Mouse (Mus musculus): ENCODE measurements around the gene Pilra. TPM values are rescaled to one million over a fixed set of nuclear protein-coding genes. Genes with fewer than 3 reads are reported as not detected.

Pilra gene
- polyA plus RNA-seq, 3 experiments from 2014 or later = 0.19 to 0.79 TPM; not detected in 1

DNA sequence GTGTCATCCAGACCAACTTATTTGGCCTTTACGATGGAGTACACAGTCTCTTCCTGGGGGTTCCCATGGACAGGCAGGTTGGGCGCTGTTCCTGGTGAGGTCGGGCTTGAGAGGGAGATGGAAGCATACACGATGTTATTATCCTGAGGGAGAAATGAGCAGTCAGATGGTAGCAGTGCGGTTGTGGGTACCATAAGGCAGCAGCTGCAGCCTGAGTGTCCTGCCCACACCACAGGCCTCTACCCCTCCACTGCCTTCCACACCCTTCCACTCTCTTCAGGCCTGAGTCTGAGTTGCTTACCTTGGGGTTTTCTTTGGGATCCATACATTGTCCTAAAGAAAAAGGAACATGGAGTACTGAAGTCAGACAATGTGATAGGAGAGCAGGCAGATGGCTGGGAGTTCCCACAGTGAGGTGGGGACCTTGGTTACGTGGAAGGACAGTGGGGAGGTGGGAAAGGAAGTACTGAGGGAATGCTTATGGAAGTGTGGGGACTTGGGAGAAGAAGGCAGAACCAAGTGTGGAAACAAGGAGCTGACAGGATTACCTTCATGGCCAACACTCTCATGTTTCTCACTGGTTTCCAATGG is 12.5 kb downstream of the Pilra start:
- ATAC-seq = no peak

- no peak for ATAC-seq
Measured at GRCm38 (mm10) chr5:137822602-137823001, 13.5 kb downstream of the Pilra start.

- ATAC-seq = no peak
Measured at GRCm38 (mm10) chr5:137822126-137822525, 14.0 kb downstream of the Pilra start.

DNA sequence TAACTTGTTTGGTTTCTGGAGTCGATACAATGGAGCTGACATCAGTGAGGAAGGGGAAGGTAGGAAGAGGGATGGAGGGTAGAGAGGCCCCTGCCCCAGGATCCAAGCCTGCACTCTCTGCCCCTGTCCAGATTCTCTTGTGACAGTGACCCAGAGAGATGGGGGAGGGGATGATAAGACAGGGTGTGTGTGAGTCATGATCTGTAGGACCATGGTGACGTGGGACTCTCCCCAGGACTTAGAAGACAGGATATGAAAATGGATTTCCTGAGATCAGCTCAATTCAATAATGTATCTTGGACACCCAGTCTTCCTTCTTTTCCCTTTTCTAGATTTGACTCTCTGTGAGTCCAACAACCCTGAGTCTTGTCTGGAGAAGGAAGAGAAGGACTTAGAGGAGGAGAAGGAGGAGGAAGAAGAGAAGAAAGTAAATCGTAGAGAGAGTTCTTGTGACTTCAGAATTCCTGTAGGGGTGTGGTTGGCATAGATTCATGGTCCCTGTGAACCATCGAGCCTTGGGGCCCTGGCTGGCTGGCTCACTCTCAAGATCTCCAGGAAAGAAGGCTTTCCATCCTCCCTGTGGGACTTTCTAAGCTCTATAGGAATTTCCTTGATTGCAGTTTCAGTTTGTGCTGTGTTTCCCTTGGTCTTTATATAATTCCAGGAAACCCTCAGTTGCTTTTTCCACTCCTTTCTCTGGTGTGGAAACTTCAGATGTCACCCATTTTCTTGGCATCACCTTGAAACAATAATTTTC is 18.4 kb downstream of the Pilra start:
- ATAC-seq = no peak

GRCm38 (mm10) chr5:137808316-137808715 is 27.8 kb downstream of the Pilra start:
- no peak for ATAC-seq

DNA sequence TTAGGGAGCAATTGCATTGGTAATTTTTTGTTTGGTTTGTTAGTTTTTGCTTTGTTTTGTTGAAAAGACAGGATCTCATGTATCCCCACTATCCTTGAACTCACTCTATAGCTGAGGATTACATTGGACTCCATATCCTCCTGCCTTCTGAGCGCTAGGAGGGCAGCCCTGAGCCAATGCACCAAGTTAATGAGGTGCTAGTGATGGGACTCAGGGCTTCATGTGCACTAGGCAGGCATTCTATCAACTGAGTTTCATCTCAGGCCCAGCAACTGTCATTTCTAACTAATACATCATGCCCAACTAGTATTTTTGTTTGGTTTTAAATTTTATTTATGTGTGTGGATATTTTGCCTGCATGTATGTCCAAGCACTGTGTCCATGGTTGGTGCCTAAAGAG is 29.9 kb downstream of the Pilra start:
- no peak for ATAC-seq

- no peak for ATAC-seq
Measured at GRCm38 (mm10) chr5:137800917-137801316, 35.2 kb downstream of the Pilra start.

DNA sequence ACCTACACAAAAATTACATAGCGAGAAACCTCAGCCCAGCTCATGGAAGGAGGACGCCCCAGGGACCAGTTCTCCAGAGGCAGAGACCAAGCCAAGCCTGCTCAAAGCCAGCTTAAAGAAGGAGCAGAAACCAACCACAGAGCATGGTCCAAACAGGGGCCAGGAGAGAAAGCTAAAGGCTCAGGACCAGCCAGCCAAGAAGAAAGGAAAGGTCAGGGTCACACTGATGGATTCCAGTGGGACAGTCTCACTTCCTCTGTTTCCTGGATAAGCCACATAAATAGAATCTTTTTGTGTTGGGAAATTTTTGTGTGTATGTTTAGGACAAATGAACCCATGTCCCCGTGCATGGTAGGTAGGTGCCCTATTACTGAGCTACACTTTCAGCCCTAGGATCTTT is 39.5 kb downstream of the Pilra start:
- ATAC-seq = no peak

GRCm38 (mm10) chr5:137791553-137791952 is 44.5 kb downstream of the Pilra start:
- ATAC-seq = no peak

DNA sequence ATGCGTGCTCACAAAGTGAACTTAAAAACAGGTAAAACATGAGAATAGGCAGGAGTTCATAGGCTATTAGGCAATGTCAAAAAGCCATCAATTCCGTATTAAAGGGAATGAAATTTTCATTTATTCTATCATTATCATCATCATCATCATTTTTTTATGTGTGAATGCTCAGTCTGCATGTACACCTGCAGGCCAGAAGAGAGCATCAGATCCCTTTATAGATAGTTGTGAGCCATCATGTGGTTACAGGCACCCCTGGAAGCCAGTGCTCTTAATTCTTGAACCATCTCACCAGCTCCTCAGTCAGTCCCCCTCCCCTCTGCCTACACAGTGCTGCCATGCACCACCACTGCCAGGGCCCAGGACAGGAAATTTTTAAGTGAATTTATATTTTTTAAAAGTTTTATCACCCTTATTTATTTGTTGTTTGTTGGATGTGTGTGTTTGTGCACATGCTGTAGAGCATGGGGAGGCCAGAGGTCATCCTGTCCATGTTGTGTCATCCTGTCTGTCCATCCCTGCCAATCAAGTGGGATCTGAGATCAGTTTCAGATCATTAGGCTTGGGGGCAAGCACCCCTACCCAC is 47.0 kb downstream of the Pilra start:
- no peak for ATAC-seq

DNA sequence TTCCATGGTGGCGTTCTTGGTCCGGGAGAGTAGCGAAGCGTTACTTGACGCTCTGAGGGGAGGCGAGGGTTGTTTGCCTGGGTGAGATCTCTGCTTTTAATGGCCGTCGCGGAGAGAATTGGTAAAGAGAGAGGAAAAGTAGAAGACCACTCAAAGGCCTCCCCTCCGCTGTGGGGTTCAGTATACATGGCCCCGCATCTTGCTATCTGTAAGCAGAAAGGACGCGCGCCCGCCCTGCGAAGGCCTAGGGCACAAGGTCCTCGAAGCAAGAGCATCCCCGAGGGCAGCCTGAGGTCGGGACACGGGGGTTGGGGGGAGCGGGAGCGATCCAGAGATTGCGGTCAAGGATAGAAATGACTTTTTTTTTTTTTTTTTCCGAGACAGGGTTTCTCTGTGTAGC is 47.9 kb downstream of the Pilra start:
- no peak for ATAC-seq

DNA sequence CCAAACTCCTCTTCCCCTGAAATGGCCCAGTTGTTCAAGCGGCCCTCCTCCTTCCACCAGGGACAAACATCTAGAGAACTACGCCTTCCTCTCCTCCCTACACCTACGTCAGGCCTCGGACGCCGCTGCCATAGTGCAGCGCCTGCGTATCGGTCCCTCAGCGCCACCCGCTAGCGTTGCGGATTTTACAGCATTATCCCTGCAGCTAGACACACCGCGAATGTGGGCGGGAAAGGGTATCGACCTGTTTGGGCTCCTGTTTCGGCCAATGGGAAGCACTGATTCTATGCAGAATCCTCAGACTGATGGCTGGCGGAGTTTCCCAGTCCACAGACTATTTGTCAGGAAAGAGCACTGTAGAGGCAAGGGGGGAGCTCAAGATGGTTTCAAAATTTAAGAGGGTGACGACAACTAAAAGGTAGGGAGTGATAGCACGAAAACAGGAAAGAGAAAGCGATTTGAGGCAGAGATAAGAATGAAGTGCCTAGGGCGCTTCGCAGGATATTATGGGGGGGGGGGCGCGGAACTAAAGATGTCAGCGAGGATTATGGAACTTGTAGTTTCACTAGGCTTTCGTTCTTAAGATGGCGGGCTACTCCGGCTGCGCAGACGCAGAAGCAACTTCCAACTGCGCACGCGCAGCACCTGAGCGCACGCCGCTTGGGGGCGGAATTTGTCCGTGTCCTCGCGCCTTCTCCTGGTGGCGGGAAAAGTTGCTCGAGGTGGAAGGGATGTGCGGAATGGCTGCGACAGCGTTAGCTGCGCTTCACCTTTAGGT is 48.7 kb downstream of the Pilra start, which contains the start of the genes Mepce and Zcwpw1:
Gene Mepce, minus strand, starts transcription at position 505 of the 778 bp plus-strand sequence.
Gene Zcwpw1, plus strand, starts transcription at position 648 of the 778 bp plus-strand sequence.
- peak; percentile 66 for ATAC-seq

DNA sequence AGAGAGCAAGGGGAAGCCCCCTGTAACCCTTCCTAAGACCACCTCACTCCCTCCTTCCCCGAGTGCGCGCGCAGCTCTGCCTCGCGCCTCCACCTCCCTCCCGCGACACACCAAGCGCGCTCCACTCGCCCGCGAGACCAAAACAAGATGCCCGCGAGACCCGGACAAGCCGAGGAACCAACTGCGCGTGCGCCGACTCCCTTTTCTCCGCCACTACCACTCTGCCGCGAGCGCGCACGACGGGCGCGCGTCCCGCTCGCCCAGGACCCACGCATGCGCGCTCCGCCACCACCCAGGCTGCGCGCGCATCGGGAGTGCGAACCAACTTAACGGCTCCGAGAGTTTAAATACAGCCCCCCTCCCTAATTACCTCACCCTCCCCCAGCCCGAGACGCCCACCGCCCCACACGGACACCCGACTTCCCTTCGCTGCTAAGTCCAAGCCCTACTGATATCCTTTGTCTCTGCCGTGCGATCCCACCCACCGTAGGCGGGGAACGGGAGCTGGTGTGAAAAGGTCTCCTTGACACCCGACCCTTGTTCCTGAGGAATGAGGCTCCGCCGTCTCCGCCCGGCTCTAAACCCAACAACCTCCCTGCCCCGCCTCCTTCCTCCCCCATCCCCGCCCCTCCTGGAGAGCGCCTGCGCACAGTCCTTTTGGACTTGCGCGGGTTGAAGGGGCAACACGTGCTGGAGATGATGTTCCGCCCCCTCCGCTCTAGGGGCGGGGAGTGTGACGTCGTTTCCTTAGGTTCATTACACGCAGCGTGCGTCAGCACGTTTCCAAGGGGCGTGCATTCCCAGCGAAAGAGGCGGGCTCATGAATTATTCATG is 49.8 kb downstream of the Pilra start:
- ATAC-seq = peak; percentile 73

GRCm38 (mm10) chr5:137785164-137786031 is 50.7 kb downstream of the Pilra start:
- peak; percentile 1 for ATAC-seq

GRCm38 (mm10) chr5:137784546-137784945 is 51.5 kb downstream of the Pilra start:
- ATAC-seq = no peak

- ATAC-seq = no peak
Measured at GRCm38 (mm10) chr5:137783901-137784540, 52.1 kb downstream of the Pilra start.

DNA sequence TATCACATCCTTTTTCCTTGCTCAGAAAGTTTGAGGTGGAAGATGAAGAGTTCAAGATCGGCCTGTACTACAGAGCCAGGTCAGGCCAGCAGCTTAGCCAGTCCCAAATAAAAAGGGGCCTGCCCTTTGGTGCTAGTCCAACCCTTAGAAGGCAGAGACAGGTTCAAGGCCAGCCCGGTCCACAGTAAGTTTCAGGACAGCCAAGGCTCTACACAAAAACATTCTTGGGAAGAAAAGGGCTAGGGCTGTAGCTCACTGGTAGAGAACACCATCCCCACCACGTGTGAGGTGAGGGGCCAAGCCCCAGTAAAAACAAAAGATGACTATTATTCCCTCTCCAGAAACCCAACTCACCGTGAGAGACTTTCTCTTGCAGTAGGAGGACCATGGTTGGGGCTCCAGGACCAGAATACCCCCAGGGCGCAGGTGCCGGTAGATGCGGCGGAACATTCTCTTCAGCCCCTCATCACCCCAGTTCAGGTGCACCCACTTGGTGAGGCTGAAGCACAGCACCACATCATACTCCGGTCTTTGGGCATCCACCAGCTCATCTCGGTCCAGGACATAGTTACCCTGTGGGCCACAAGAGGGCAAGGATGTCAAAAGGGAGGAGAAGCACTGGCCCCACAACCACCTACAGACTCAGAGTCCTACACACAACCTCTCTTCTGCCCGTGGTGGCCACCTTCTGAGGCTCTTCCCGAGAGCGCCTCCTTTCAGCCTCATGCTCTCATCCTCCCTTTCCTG is 53.1 kb downstream of the Pilra start:
- ATAC-seq = no peak

- no peak for ATAC-seq
Measured at GRCm38 (mm10) chr5:137781661-137782060, 54.4 kb downstream of the Pilra start.

DNA sequence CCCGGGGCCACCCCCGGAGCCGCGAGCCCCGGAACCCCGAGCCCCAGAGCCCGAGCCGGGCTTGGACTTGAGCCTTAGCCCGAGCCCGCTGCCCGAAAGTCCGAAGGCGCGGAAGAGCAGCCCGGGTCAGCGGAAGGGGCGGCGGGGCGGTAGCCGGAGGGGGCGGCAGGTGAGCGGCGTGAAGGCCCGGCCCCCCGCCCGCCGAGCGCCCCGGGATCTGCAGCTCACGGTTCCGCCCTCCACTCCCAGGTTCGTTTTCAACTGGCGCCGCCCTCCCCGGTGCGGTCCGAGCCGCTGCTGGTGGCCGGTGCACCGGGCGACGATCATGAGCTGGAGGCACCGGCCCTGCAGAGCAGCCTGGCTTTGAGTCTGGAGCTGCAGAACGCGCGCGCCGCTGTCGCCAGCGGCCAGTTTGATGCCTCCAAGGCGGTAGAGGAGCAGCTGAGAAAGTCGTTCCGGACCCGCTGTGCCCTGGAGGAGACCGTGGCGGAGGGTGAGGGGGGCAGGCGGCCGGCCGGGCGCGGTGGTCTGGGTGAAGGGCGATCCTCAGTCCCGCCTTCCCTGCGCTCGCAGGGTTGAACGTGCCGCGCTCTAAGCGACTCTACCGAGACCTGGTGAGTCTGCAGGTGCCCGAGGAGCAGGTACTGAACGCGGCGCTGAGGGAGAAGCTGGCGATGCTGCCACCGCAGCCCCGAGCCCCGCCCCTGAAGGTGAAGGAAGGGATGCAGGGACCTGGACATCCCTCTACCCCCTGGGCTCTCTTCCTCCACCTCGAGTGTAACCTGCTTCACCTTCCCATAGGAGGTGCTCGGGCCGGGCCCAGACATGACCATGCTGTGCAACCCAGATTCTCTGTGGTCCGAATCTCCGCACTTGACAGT is 56.8 kb downstream of the Pilra start:
- ATAC-seq = peak; percentile 22

All from inflammation-experienced regulatory T-cells, adult 6 months (primary cell).